Mouse (Mus musculus): ENCODE results near the gene Nfib.

Nfib gene

GRCm38 (mm10) chr4:82624285-82625045 is 81.1 kb downstream of the Nfib start:
- DNase-seq (ENCODE audit: low spot score) = no peak

- DNase-seq (ENCODE audit: low spot score) = no peak
These were observed 81.7 kb downstream of the Nfib start for GRCm38 (mm10) chr4:82623835-82624234.

DNA sequence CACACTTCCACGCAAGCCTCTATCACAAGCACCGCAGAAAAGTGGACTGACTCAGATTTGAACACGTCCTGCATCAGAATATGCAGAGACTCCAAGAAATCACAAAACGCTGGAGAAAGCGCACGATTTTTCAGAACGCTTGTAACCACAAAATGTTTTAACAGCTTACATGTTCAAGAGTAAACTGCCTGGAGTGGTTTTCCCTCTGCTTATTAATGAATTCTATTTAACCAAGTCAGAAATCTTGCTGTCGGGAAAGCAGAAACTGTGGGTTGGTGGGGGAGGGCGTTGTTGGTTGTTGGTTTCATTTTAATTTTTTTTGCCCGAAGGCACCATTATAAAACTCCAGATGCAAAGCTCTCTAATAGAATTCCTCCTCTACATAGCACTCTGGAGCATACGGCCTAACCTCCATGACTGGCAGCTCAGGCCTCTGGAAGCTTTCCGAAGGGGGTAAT is 82.4 kb downstream of the Nfib start:
- DNase-seq (ENCODE audit: low spot score) = no peak

DNA sequence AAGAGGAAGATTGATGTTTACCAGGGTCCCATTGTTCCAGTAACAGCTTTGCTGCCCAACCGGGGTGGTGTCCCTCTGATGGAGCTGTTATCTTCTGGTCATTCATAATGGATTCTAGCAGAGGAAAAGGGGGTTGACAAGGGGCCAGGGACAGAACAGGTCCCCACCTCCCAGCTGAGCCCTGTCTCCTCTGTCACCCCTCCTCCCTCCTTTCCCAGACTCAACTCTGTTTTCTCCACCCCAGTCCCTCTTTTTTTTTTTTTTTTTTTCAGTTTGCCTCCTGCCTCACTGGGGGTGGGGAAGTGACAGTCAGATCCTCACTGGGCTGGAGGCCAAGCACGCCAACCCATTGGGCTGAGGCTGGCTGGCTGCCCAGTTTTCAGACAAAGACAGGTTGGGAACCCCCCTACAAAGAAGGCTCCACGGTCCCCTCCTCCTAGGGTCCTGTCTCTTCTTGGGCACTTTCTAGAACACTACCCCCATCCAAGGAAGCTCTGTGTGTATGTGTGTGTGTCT is 83.2 kb downstream of the Nfib start:
- DNase-seq (ENCODE audit: low spot score) = no peak

DNA sequence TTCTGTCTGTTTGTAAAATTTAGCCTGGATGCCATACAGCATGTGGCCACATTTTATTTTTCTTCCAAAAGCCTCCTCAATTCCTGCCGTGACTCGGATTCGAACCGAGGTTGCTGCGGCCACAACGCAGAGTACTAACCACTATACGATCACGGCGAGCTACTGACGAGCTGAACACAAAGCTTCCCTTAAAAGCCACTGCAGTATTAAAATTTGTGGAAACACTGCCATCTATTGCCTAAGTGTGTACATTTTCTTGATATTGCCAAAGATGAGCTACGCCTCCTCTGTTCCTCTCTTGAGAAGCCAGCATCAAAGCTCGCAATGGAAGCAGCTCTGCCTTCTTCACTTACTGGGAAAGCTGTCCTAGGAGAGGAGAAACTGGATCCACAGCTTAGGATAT is 86.0 kb downstream of the Nfib start:
- no peak for DNase-seq (ENCODE audit: low spot score)

DNA sequence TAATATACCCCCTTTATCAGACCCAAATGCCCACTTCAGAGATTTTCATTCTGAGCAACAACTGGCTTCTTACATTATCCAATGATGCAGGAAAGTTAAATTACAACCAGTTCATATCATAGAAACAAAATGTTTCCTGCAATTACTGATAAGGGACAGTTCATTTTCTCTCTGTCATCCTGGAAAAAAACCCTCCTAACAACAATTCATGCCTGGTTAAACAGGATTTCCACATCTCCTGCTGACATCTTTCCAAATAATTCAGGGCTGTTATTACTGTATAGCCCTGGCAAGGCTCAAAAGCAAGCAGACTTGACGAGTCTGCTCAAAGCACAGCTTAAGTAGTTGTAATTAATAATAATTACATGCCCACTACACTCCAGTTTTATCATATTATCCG is 86.5 kb downstream of the Nfib start:
- DNase-seq (ENCODE audit: low spot score) = no peak

DNA sequence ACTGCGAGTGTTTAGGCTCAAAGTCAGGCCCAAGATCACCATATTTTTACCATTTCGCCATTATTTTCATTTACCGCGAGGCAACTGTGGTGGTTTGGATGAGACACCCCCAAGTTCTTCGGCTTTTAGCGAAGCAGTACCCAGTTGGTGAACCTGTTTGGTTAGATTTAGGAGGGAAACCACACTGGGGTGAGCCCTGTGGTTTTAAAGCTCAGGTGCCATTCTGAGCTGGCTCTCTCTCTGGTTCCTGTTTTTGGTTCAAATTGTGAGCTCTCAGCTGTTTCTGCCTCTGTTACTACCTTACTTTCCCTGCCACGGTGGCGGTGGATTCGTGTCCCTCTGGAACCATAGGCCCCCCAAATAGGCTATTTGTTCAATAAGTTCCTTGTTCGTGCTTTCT is 88.3 kb downstream of the Nfib start:
- no peak for DNase-seq (ENCODE audit: low spot score)

DNA sequence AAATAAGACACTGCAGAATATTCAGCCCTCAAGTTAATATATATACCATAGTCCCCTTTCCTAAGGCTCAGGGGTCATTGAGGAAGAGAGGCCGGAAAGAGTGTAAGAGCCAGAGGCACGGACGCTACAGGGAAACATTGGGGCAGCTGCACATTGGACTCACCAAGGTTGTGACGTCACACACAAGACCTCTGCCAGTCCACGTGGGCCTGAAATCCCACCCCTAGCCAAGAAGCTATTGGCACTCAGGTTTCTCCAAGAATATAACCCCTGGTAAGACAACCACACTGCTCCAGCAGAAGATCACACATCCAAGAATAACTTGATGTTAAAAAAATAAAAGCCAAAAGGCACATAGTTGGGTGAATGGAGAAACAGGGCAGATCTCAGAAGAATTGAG is 89.8 kb downstream of the Nfib start:
- DNase-seq (ENCODE audit: low spot score) = no peak

- no peak for DNase-seq (ENCODE audit: low spot score)
These were observed 91.1 kb downstream of the Nfib start for GRCm38 (mm10) chr4:82614466-82614805.

DNA sequence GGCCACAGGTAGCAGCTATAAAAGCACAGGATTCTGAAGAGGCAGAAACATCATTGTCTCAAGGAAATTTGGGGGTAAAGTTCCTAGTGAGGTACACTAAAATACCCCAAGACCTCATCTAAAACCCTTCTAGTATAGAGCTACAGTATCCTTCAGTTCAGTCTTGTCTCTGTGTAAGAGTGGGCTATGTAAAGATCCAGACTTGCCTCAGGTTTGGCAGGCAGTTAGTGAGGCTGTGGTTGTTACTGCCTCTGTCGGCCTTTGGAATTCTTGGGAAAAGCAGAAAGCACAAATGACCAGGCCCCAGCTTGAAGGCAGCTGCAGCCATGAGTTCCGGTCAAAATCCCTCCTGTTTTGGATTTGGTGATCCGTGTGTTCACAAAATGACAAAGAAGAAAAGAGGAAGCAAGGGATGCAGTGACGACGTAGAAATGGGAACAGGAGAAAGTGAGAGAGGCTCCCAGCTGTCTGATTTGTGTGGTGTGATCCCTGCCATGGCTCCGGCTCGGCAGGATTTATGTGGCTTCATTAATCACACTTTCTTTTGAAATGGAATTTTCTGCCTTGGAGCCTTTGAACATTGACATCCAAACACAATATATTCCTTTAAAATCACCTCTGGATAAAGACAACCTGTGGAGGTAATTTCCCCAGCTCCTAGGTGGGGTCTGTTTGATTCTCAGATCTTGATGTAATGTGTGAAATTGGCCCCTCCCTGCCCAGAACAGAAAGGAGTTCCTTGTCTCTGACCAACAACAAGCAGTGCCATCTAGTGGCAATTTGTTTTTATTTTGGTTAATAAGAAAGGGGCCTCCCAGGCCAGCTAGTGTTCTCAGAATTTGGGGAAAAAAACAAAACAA is 91.7 kb downstream of the Nfib start:
- no peak for DNase-seq (ENCODE audit: low spot score)

DNA sequence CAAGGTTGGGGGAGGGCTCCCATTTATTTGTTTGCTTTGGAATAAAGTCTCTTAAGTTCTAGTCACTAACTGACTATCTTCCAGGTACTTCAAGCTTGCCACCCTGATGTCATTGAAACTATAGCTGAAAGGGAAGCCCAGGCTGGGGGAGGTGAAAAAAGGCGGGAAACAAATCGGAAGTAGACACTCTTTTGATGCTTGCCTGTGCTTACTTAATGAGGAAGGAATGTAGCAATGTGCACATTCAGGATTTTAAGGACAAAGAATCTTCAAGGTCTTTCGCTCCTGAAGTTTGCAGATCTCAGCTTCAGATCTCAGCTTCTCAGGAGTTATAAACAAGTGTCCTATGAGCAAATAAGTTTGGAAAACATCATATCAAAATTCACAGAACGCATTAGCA is 95.9 kb downstream of the Nfib start:
- no peak for DNase-seq (ENCODE audit: low spot score)

- no peak for DNase-seq (ENCODE audit: low spot score)
These were observed 96.6 kb downstream of the Nfib start for GRCm38 (mm10) chr4:82608768-82609610.

GRCm38 (mm10) chr4:82607266-82607665 is 98.3 kb downstream of the Nfib start:
- no peak for DNase-seq (ENCODE audit: low spot score)

- no peak for DNase-seq (ENCODE audit: low spot score)
These were observed 99.2 kb downstream of the Nfib start for GRCm38 (mm10) chr4:82606351-82606750.

GRCm38 (mm10) chr4:82605034-82605784 is 100.3 kb downstream of the Nfib start:
- no peak for DNase-seq (ENCODE audit: low spot score)

- DNase-seq (ENCODE audit: low spot score) = no peak
These were observed 101.0 kb downstream of the Nfib start for GRCm38 (mm10) chr4:82604501-82604900.

DNA sequence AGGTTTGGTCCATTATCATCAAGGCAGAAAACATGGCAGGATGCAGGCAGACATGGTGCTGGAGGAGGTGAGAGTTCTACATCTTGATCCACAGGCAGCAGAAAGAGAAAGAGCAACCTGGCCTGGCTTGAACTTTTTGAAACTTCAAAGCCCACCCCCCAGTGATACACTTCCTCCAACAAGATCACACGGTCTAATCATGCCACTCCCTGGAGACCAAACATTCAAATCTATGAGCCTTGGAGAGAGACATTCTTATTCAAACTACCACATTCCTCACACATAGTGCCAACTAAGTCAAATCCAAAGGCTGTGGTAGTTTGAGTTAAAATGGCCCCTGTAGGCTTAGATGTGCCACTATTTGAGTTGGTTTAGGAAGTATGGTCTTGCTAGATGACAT is 104.9 kb downstream of the Nfib start:
- no peak for DNase-seq (ENCODE audit: low spot score)

- DNase-seq (ENCODE audit: low spot score) = no peak
These were observed 107.1 kb downstream of the Nfib start for GRCm38 (mm10) chr4:82598436-82598835.

DNA sequence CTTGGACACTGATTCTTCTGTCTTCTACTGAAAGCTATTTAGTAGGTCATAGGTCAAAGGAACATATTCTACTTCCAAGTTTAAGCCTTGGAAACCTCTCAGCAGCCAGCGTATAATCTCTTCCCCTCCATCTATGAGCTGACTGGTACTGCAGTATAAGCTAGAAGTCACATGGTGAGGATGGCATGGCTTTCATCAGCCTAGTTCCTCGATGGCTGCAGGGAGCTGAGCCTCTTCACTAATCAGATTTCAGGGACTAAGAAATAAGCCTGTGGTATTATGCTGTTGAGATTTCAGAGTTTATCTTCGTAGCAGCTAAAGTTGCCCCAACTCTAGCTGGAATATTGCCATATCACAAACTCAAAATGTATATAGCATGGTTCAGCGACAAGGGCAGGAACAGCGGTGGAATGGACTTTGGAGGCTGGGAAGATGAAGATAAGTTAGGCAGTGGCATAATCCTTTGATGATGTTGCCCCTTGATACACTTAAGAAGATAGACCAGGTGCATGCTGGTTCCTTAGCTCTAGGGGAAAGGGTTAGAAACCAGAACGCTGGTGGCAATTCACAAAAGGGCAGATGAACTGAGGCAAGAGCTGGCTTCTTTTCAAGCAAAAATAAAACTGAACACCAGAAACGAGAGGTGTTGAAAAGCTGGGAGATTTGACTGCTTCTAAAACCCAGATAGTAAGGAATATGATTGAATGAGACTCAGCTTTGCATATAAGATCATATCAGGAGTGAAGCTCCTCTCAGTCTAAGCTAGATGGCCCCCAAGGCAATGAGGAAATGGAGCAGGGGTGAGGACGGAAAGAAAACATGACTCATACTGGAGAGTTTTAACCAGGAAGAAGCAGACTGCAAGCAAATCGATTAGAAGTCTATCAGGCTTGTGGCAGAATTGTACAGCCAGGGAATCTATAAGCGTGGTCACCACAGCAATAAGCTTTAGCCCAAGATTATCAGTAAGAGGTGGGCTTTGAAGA is 111.6 kb downstream of the Nfib start:
- DNase-seq (ENCODE audit: low spot score) = no peak

All from testis, postnatal 14 days (tissue).